Mouse (Mus musculus) heart, embryonic 15.5 days (tissue): ENCODE measurements around the gene Ripor3. TPM values are rescaled to one million over a fixed set of nuclear protein-coding genes. Genes with fewer than 3 reads are reported as not detected.
"Not testable (repeated sequence)": the region's sequence is repeated elsewhere in the genome, so short reads cannot be mapped to it uniquely, and the experiment has no call there.

Source experiments
- ATAC-seq: fragments of 200-750 bp; cut with Nextera tagmentation; replicated peaks from 2 replicates; pipeline ENCODE4 v1.8.0; 2017; ENCODE audit warnings: low read depth, moderate TSS enrichment; ENCODE audit not compliant: insufficient number of reproducible peaks, insufficient read depth, low FRiP score
- H3K27ac ChIP-seq: fragments of 300-500 bp; sonication (generic); 2 replicates; pipeline ENCODE4 v1.5.1; 2015; ENCODE audit warnings: mild to moderate bottlenecking, inconsistent platforms
- H3K27me3 ChIP-seq: fragments of 300-500 bp; sonication (generic); 2 replicates; pipeline ENCODE4 v1.6.1; 2015; ENCODE audit warnings: inconsistent platforms
- H3K36me3 ChIP-seq: fragments of 300-500 bp; sonication (generic); 2 replicates; pipeline ENCODE4 v1.6.1; 2015; ENCODE audit warnings: mild to moderate bottlenecking, inconsistent platforms
- H3K4me1 ChIP-seq: fragments of 300-500 bp; sonication (generic); replicated peaks from 2 replicates; pipeline ENCODE4 v1.6.1; 2015; ENCODE audit warnings: inconsistent platforms
- H3K4me2 ChIP-seq: fragments of 300-500 bp; sonication (generic); 2 replicates; pipeline ENCODE4 v1.6.1; 2015; ENCODE audit warnings: inconsistent platforms, mild to moderate bottlenecking, moderate library complexity
- H3K4me3 ChIP-seq: fragments of 300-500 bp; sonication (generic); 2 replicates; pipeline ENCODE4 v1.5.1; 2015; ENCODE audit warnings: mild to moderate bottlenecking, inconsistent platforms
- H3K9ac ChIP-seq: fragments of 300-500 bp; sonication (generic); 2 replicates; pipeline ENCODE4 v1.6.1; 2015; ENCODE audit warnings: mild to moderate bottlenecking, inconsistent platforms
- H3K9me3 ChIP-seq: fragments of 300-500 bp; sonication (generic); replicated peaks from 2 replicates; pipeline ENCODE4 v1.6.1; 2016; ENCODE audit warnings: inconsistent platforms
- WGBS: fragments of 180-500 bp; shearing (Covaris S2); methylation state at CpG from one replicate; pipeline ENCODE4 v1.1.7; 2015; ENCODE audit warnings: mixed read lengths; 5-methylcytosine and 5-hydroxymethylcytosine counted together
- polyA plus RNA-seq: library from polyadenylated mRNA; unstranded; fragments of >200 nt; fragmentation: Nextera tagmentation; extraction: Ambion mirVana; gene quantifications from 2 replicates; pipeline ENCODE4 v1.2.1, GENCODE M21; 2015

The Ripor3 gene
- polyA plus RNA-seq = 0.93 and 1.4 TPM in 2 replicates

DNA sequence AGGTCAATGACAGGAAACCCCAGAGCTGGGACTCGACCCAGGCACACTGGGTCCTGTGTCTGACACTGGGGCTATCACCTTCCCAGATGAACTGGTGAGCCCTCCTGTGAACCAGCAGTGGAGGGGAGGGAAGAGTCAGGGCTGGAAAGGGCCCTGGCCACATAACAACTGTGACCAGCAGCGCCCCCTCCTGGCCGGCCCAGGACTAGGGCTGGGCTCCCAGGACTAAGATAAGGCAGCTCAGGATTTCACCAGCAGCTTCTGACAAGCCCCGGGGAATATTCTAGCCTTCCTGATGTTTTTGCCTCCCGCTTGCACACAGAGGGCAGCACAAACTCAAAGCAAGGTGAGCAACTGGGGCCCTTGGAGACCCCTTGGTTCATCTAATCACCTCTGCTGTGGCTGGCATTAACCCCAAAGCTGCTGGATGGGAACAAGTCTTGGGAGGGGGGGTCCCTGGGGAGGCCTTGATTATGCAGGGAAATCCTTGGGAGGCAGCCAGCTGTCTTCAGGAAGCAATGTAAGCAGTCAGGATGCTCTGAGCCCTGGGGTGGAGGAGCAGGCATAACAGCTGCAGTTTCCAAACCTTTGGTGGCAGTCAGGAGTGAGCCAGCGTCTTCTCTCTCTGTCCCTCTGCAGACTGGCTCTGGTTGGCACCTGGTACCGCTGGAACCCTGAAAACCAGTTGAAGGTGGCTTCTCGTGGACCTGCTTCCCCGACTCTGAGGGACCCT is at the start of gene Ripor3:
TSS of gene Ripor3 (minus strand) at position 683 of the 733 bp plus-strand sequence.
- peaks cover 26% of the 10 kb centered on the region for H3K4me1 ChIP-seq
- H3K4me3 ChIP-seq = no peak within 1 kb of the TSS
- no peak within 1 kb of the TSS for H3K4me2 ChIP-seq
- no peak within 1 kb of the TSS for H3K9ac ChIP-seq
- H3K9me3 ChIP-seq = no peaks in the 10 kb centered on the region
- no peaks in the 10 kb centered on the region for H3K36me3 ChIP-seq
- H3K27me3 ChIP-seq = no peaks in the 10 kb centered on the region
- H3K27ac ChIP-seq = no peak within 1 kb of the TSS
- ATAC-seq = peak; percentile 48
- WGBS = 35% methylated on average over 9 of the region's 9 CpGs

DNA sequence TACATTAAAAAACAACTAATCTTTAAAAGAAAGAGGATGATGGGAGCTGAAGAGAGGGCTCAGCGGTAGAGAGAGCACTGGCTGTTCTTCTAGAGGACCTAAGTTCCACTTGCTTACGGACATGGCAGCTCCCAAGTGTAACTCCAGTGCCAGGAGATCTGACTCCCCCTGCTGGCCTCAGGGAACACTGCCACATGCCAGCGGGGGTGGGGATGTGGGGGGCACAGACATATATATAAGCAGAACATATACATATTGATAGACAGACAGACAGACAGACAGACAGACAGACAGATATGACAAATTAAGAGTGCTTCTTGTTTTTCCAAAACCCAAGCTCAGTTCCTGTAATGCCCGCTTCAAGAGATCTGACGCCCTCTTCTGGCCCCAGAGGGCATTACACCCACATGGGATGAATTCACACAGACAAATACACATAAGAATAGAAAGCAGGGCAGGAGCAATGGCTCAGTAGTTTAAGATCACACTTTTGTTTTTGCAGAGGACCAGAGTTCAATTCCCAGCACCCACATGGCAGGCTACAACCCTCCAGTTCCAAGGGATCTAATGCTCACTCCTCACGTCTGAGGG is 48.9 kb upstream of the Ripor3 start:
- no peaks in the 10 kb centered on the region for H3K27me3 ChIP-seq
- H3K9ac ChIP-seq = no peak overlapping the region
- no peak overlapping the region for H3K4me3 ChIP-seq
- no peaks in the 10 kb centered on the region for H3K9me3 ChIP-seq
- H3K4me1 ChIP-seq = peaks cover 25% of the 10 kb centered on the region
- 80% methylated on average over 6 of the region's 6 CpGs for WGBS
- no peak overlapping the region for H3K27ac ChIP-seq
- H3K4me2 ChIP-seq = no peak overlapping the region
- ATAC-seq = no peak
- H3K36me3 ChIP-seq = no peaks in the 10 kb centered on the region

DNA sequence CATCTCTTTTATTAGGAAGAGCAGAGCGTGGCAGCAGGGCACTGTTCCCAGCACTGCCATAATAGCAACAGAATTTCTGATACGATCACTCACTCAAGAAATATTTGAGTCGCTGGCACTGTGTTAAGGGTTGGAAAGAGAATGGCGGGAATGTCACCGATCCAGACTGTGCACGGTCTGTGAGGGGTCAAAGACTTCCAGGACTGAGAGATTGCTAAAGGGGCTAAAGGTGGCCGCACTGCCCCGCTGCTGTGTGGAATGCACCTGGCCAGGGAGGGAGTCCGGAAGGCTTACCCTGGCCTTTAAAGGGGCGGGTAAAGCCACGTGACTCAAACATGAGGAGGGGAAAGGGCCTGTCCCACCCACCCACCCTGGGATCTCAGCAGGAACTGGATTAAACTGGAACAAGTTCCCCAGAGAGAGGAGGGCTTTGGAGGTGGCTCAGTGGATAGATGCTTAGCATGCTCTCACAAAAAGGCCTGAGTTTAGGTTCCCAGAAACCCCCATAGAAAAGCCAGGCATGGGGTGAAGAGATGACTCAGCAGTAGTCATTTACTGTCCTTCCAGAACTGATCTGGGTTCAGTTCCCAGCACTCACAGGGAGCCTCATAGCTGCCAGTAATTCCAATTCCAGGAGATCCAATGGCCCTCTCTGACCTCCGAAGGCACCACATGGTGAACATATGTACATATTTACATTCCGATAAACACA is 48.2 kb upstream of the Ripor3 start:
- Histone ChIP-seq H3K4me3 (no peak overlapping the region), H3K4me1 (peaks cover 25% of the 10 kb centered on the region), H3K36me3 (no peaks in the 10 kb centered on the region), H3K9ac (no peak overlapping the region), H3K27me3 (no peaks in the 10 kb centered on the region), H3K4me2 (peak overlapping the region; percentile 24; the same call in 1 of the 2 replicates), H3K27ac (peak overlapping the region; percentile 28; the same call in 1 of the 2 replicates), H3K9me3 (no peaks in the 10 kb centered on the region)
- no peak; the same call in 1 of the 2 replicates for ATAC-seq
- 21% methylated on average over 13 of the region's 13 CpGs for WGBS

DNA sequence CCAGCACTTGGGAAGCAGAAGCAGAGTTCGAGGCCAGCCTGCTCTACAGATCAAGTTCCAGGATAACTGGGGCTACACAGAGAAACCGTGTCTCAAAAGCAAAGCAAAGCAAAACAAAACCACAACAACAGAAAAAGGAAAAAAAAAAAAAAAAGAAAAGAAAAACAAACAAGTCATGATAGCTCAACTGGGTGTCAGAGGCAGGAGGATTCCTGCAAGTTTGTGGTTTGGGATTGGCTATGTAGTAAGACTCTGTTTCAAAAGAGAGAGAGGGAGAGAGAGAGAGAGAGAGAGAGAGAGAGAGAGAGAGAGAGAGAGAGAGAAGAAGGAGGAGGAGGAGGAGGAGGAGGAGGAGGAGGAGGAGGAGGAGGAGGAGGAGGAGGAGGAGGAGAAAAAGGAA is 47.5 kb upstream of the Ripor3 start:
- not testable (repeated sequence) for H3K36me3 ChIP-seq, H3K27me3 ChIP-seq, H3K4me3 ChIP-seq, H3K9ac ChIP-seq, ATAC-seq, H3K27ac ChIP-seq, H3K9me3 ChIP-seq, H3K4me2 ChIP-seq
- 75% methylated on average over 2 of the region's 2 CpGs for WGBS
- peaks cover 25% of the 10 kb centered on the region for H3K4me1 ChIP-seq

- Histone ChIP-seq H3K9ac (no peak overlapping the region), H3K36me3 (no peaks in the 10 kb centered on the region), H3K9me3 (no peaks in the 10 kb centered on the region), H3K4me2 (peak overlapping the region; percentile 34), H3K27me3 (peaks cover 3% of the 10 kb centered on the region; the same call in 1 of the 2 replicates), H3K4me1 (peaks cover 25% of the 10 kb centered on the region), H3K4me3 (no peak overlapping the region), H3K27ac (peak overlapping the region; percentile 53)
- 0 out of 2 replicates have a peak, but pooled peaks have one; percentile 3 for ATAC-seq
- WGBS = 35% methylated on average over 8 of the region's 8 CpGs
Measured at GRCm38 (mm10) chr2:168056666-168056933, 46.2 kb upstream of the Ripor3 start.

GRCm38 (mm10) chr2:168055910-168056665 is 45.7 kb upstream of the Ripor3 start:
- 0 out of 2 replicates have a peak, but pooled peaks have one; percentile 56 for ATAC-seq
- Histone ChIP-seq H3K27me3 (peaks cover 8% of the 10 kb centered on the region), H3K9me3 (no peaks in the 10 kb centered on the region), H3K4me2 (peak overlapping the region; percentile 34), H3K9ac (0 out of 2 replicates have a peak overlapping the region, but pooled peaks have one; percentile 4), H3K4me1 (peaks cover 25% of the 10 kb centered on the region), H3K4me3 (no peak overlapping the region), H3K36me3 (no peaks in the 10 kb centered on the region), H3K27ac (peak overlapping the region; percentile 53)
- 19% methylated on average over 14 of the region's 14 CpGs for WGBS

DNA sequence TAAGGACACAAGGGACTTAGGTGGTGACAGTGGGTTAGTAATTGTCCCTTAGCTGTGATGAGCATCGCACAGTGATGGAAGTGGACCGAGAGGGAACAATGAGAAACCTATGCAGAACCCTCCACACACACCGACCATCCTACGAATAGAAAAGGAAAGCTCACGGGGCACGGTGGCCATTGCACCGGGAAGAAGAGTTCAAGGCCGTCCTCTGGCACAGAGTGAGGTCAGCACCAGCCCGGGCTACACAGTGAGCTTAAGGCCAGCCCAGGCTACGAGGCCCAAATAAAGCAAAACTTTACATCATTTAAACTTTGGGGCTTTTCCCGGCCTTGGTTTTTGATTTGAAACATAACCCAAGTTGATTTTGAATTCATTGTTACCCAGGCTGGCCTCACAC is 43.7 kb upstream of the Ripor3 start:
- peaks cover 11% of the 10 kb centered on the region for H3K27me3 ChIP-seq
- H3K9ac ChIP-seq = no peak overlapping the region
- H3K4me2 ChIP-seq = no peak overlapping the region
- no peak overlapping the region for H3K4me3 ChIP-seq
- no peaks in the 10 kb centered on the region for H3K36me3 ChIP-seq
- H3K27ac ChIP-seq = no peak overlapping the region
- H3K9me3 ChIP-seq = no peaks in the 10 kb centered on the region
- peaks cover 42% of the 10 kb centered on the region for H3K4me1 ChIP-seq
- no peak for ATAC-seq
- 90% methylated on average over 11 of the region's 11 CpGs for WGBS

DNA sequence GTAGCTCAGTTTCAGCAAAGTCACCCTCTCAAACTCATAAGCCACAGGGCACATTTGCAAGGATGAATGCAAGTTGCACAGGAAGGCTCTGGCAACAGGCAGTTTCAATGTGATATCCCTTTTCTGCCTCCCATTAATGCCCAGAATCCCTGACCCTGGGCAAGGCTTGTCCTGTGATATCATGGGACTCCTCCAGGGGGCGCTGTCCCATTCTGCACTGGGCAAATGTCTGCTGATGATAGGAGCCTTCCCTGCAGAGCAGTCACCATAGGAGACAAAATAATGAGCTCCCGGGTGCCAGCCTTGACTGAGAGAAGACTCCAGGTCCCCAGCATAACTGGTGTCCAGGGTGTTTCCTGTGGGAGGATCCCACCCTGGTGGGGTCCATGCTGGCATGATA is 42.3 kb upstream of the Ripor3 start:
- WGBS = 14% methylated on average over 2 of the region's 2 CpGs
- H3K4me3 ChIP-seq = no peak overlapping the region
- H3K4me2 ChIP-seq = no peak overlapping the region
- H3K4me1 ChIP-seq = peaks cover 36% of the 10 kb centered on the region
- ATAC-seq = no peak
- peaks cover 14% of the 10 kb centered on the region for H3K27me3 ChIP-seq
- H3K27ac ChIP-seq = no peak overlapping the region
- H3K9ac ChIP-seq = no peak overlapping the region
- H3K36me3 ChIP-seq = no peaks in the 10 kb centered on the region
- no peaks in the 10 kb centered on the region for H3K9me3 ChIP-seq

DNA sequence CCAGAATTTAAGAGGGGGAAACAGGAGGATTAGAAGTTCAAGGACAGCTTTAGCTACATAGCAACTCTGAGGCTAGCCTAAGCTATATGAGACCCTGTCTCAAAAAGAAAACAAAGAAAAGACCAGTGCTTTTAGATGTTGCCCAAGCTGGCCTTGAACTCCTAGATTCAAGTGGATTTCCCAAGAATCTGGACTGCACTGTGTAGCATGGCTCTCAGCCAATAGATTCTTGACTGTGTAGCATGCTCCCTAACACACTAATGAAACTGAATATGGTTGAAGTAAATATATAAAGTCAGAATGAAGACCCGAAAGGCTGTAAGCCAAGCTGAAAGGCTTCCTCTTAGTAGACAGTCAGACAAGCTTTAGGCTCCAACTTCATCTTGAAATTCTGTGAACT is 41.7 kb upstream of the Ripor3 start:
- Histone ChIP-seq H3K36me3 (no peaks in the 10 kb centered on the region), H3K9ac (no peak overlapping the region), H3K27me3 (peaks cover 14% of the 10 kb centered on the region), H3K4me1 (peaks cover 36% of the 10 kb centered on the region), H3K4me2 (no peak overlapping the region), H3K9me3 (no peaks in the 10 kb centered on the region), H3K4me3 (no peak overlapping the region), H3K27ac (no peak overlapping the region)
- 83% methylated on average over 1 of the region's 1 CpGs for WGBS
- ATAC-seq = no peak

DNA sequence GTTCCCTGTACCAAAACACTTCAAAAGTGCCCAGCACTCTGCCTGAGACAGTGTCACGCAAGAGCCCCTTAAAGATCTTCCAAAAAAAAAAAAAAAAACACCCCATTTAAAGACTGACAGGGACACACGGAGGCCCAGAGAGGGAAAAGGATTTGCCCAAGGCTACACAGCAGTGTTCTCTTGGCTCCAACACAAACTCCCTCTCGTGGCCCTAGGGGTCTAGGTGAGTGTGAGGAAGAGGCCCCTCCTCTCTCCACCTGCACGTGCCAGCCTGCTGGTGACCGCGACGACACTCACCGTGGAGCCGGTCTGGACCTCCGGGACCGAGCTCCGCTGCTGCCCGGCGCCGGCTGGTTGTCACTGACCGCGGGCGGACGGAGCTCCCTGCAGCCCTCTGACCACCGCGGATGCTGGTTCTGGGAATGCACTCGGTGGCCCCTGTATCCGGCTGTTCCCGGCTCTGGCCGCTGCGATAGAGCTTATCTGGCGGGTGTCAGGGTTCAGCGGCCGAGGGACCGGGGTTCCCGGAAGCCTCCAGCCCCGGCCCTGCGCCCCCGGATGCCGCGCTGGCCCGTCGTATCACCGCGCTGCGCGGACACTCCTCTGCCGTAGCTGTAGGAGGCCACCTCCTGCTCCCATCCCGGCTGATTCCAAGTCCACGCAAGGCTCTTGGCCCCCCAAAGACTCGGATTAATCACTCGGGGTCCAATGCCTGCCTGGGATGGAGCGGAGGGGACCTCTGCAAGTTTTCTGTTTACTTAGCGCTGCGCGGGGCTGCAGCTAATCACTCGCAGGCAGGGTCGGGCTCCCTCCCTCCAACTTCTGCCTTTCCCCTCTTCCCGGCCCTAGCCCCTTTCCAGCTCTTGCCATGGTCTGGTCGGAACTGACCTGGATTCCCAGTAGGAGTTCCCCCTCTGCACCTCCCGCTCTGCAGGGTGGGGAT is 39.9 kb upstream of the Ripor3 start:
- peaks cover 33% of the 10 kb centered on the region for H3K4me1 ChIP-seq
- peaks cover 14% of the 10 kb centered on the region for H3K27me3 ChIP-seq
- ATAC-seq = peak; percentile 25
- 0 out of 2 replicates have a peak overlapping the region, but pooled peaks have one; percentile 2 for H3K27ac ChIP-seq
- H3K4me2 ChIP-seq = peak overlapping the region; percentile 95
- H3K36me3 ChIP-seq = no peaks in the 10 kb centered on the region
- no peaks in the 10 kb centered on the region for H3K9me3 ChIP-seq
- WGBS = under 1% methylated on average over 56 of the region's 56 CpGs
- H3K4me3 ChIP-seq = peak overlapping the region; percentile 57
- H3K9ac ChIP-seq = peak overlapping the region; percentile 57
